Mouse (Mus musculus): Measurements from ENCODE around the gene Tldc2.

The Tldc2 gene

DNA sequence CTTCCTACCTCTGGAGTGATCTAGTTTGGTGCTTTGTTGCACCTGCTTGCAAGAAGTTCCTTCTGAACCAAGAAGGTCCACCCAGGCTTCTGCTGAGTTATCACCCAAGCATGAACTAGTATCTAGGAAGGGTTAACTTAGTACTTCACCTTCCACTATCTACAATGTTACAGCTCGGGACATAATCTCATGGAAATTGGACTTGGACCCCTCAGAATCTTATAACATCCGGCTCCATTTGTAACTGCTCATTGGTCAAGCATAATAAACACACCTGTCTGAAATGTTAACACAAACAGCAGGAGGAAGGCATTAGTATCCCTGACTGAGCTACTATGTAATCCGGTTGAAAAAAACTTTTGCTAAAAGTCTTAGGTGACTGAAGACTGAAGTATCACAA, 40.5 kb downstream of the Tldc2 start:
- in situ Hi-C loops (cut with MboI), result no loop called here

DNA sequence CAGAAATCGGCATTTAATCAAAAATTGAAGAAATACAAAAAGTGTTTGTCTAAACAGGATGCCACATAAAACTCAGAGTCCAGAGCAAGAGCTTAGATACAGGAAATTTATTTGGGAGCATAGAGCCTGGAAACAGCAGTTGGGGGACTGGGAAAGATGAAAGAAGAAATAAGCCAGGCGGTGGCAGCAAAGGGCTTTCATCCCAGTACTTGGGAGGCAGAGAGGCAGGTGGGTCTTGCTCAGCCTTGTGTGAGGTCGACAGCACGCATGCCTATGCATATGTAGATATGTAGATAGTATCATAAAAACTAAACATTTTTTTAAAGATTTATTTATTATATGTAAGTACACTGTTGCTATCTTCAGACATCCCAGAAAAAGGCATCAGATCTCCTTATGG, 41.2 kb downstream of the Tldc2 start:
- in situ Hi-C loops (cut with MboI), result no loop called here

DNA sequence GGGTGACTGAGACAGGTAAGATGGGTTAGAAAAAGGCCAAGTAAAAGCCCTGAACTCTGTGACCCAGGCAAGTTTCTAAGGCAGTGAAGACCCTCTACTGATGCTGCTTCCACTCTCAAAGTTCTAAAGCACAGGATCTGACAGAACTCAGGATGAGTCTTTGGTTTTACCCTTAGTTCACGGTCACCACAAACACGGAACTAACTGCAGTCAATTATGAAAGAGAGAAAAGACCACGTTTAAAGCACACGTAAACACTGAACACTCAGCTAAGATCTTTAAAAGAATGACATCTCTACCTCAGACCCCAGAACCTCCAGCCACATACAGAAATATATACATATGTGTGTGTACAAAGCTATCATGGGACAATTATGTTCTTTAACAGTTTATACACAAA, 42.2 kb downstream of the Tldc2 start:
- in situ Hi-C loops (cut with MboI), result no loop called here

DNA sequence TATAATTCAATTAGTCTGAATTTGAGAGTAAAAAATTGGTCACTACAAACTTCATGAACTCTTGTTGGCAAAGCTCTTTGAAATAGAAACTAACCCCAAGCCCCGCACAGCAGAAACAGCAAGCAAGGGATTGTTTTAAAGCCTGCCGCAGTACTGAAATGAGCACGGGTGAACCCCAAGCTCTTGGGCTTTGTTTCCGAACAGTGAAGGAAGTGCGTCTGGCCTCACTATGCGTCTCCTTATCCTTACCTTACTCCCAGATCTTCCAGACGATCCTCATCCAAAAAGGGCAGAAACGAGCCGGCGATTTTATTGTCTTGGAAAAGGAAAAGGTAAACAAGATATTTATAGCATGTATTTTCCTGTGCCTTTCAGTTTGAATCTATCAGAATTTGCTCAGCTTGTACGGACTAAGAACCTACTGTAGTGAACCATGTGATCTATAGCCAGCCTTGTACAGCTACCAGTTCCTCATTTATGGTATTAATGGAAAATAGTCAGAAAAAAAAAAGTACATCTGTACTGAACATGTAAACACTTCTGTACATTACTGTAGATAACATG, 42.8 kb downstream of the Tldc2 start:
- in situ Hi-C loops (cut with MboI), result no loop called here

DNA sequence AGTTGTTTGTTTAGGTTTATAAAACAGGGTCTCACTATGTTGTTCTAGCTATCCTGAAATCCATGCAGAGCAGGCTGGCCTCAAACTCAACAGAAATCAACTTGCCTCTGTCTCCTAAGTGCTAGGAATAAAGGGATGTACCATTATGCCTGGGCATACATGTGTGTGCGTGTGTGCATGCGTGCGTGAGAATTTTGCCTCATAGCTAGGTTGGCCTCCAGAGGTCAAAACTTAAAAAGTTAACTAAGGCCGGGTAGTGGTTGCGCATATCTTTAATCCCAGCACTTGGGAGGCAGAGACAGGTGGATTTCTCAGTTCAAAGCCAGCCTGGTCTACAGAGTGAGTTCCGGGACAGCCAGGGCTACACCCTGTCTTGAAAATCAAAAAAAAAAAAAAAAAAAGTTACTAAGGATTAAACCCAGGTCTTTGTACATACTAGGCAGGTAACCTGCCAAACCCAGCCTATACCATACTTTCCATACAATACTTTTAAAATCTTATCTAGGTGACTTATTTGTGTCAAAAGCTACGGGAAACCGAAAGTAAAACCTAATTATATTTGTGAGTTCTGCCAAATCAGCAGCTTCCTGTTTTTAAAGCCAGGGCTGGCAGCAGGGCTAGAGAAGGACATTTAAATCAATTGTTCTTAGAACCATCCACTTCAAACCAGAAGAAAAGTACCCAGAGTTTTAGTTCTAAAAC, 44.1 kb downstream of the Tldc2 start:
- in situ Hi-C loops (cut with MboI), result no loop called here

DNA sequence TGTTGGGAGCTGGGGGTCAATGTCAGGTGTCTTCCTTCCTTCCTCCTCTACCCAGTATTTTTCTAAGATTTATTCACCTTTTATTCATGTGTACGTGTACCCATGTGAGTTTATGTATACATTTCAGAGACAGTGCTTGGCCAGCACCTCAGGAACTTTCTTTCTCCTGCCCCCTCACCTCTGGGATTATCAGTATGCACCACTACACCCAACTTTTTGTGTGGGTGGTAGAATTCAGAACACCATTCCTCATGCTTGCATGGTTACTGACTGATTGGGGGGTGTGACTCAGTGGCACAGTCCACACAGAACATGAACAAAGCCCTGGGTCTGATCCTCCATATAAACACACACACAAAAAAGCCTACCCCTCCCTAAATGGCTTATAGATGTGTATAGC, 45.2 kb downstream of the Tldc2 start:
- in situ Hi-C loops (cut with MboI), result no loop called here

DNA sequence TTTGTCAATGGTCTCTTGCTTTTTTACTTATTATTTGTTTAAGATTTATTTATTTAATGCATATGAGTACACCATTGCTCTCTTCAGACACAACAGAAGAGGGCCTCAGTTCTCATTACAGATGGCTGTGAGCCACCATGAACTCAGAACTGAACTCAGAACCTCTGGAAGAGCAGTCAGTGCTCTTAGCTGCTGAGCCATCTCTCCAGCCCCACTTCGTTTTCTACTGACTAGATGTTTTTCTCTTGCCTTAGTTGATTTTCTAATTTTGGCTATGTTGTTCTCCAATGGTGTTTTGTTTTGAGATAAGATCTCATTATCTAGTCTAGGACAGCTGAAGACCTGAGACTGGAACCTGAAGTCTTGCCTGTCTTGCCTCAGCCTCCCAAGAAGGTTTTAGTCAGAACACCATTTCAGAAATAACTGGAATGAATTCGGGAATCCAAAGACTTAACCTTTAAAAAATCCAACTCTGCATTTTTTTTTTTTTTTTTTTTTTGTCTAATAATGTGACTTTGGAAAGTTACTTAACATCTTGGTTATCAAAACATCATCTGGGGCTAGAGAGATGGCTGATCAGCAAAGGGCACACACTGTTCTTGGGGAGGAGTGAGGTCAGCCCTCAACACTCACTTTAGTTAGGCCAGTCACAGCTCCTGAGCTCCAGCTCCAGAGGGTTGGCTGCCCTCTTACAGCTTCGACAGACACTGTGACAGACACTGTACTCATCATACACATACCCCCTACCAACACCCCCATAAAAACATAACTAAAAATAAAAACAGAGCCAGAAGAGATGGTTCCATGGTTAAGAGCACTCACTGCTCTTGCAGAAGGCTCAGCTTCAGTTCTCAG, 46.1 kb downstream of the Tldc2 start:
- in situ Hi-C loops (cut with MboI), result no loop called here

DNA sequence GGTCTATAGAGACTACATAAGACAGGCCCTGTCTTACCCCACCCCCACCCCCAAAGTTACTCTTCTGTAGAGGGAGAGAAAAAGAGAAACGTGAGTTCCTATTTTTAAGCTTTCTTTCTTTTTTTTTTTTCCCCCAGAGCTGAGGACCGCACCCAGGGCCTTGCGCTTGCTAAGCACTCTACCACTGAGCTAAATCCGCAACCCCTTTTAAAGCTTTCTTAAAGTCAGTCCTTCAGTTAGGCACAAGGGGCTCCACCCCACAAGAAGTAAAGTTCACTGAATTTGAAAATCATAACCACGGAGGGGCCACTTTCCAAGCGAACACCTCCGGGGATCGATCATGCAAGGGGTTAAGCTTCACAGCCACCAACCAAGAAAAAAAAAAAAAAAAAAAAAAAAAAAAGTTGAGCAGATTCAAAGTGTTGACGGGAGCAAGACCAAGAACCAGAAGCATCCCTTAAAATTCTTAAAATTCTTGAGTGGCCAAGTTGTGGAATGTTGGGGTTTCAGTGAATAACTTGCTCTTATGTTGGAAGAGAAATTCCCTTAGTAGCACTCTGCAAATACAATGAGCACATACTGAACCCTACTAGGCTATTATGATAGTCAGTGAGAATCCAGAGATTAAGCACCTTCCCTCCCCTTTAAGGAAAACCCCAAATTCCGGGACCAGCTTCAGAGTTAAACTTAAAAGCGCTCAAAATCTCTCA, 47.1 kb downstream of the Tldc2 start:
- in situ Hi-C loops (cut with MboI), result no loop called here

DNA sequence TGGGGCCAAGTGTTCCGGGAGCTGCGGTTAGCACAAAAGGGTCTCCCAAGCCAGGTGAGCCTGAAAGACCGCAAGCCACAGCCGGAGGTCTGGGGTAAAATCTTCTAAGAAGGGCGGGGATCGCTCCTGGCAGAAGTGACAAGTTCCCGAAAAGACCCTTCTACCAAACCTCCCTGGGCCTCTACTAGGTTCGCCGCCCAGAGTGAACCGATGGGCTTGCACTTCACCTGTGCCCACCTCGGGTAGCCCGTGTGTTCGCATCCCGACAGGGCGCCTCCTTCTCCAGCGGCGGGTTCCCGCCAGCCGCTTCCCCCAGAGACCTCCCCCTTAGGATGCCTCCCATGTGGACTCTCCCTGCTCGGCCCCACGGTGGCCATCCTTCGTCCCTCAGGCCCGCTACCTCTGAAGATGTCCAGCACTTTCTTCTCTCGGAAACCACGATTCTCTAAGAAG, 47.6 kb downstream of the Tldc2 start:
- in situ Hi-C loops (cut with MboI), result no loop called here

DNA sequence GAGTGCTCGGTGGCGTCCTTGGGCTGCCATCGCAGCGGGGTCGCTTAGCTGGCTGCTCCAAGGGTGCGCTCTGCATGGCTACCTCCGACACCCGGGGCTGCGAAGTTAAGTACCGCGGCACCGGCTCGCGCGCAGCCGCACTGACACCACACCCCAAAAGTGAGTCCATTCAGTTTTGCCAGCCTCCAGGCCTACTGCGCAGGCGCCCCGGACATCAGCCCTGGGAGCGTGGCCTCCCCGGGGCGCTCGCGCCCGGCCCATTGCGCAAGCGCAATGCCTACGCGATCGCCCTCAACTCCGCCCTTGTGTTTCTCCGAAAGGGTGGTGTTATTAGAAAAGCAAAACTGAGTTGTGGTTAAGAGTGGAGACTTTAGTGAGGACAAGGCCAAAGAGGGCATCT, 48.2 kb downstream of the Tldc2 start, which contains the start of gene Samhd1:
Gene Samhd1 (minus strand): TSS at position 252 of the 400 bp plus-strand sequence.
- in situ Hi-C loops (cut with MboI), result no loop called here

DNA sequence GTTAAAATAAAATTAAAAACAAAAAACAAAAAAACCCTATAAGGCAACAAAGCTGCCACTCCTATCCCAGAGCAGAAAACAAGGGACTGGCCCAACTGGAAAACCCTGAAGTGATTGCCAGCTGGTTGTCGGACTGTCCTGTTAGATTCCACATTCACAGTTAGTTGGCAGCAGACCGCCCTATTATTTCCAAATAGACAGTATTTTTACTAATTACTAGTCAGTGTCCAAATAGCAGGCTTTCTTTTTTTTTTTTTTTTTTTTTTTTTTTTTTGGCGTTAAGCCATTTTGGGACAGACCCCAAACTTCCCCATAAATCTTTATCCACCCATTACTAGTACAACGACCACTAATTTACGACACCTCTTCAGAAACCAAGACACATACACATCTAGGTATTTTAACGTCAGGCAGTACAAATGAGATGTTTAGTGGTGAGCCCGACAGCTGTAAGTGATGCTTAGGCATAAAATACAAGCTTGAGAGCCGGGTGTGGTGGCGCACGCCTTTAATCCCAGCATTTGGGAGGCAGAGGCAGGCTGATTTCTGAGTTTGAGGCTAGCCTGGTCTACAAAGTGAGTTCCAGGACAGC, 48.8 kb downstream of the Tldc2 start:
- in situ Hi-C loops (cut with MboI), result no loop called here

DNA sequence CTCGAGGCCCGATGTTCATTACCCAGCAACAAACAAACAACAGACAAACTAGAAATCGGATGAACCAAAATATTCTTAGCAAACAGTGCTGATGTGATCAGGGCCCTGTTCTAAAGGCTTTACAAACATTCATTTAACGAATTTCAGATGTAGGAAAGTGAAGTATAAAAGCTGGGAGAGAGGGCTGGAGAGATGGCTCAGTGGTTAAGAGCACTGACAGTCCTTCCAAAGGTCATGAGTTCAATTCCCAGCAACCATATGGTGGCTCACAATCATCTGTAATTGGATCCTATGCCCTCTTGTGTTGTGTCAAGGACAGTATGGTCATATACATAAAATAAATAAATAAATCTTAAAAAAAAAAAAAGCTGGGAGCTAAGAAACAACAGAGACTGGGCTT, 49.3 kb downstream of the Tldc2 start:
- in situ Hi-C loops (cut with MboI), result no loop called here

DNA sequence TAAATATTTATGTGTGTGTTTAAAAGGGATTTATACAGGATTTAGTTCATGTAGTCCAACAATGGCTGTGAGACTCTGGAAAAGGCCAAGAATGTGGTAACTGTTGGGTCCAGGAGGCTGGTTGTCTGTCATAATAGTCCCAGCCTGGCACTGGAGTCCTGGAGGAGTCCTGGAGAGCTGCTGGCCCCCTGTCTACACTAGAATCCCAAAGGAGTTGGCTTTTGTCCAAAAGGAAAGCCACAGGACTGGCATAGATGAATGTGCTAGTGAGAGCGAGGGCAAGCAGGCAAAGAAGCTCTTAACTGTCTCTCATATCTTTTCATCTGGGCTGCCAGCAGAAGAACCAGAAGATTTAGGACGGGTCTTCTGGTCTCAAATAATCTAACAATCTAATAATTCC, 49.8 kb downstream of the Tldc2 start:
- in situ Hi-C loops (cut with MboI), result no loop called here

DNA sequence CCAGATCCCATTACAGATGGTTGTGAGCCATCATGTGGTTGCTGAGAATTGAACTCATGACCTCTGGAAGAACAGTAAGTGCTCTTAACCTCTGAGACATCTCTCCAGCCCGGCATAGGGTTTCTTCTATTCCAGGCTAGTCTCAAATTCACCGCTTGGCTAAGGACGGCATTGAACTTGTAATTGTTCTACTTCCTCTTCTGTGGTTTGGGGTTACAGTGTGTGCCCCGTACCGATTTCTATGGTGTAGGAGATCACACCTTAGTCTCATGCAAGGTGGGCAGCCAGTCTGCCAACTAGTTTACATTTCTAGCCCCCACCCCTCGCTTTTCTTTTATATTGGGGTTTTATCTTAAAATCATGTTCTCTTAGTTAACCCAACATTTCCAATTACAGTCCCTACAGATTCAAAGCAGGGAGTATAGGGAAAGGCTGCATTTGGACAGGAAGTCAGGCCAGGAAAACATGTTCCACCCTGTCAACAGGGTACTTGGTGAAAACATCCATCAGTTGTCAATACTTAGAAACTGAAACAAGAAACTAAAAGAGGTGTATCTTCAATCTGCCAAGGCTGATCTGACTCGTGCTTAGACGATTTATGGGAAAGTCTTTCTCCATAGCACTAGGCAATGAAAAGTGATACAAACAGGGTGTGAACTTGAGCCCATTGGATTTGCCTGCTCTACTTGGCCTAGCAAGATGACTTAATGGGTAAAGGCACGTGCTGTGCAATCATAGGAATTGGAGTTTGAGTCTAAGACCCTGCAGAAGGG, 51.3 kb downstream of the Tldc2 start:
- in situ Hi-C loops (cut with MboI), result no loop called here

DNA sequence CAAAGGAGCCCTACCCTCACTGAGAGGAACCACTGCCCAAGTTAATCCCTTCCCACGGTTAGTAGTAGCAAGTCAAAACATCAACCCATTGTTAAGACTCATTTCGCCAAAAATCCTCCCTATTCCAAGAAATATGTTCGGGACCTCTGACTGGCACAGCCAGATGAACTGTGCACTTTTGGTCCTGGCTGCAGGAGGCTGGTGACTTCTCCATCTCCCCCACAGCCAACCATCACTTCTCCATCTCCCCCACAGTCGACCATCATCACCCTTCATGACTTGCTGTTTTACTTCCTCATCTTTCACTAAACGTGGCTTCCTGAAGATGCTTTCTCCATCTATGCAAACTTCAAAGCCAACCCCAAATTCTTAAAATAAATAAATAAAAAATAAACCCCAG, 52.0 kb downstream of the Tldc2 start:
- in situ Hi-C loops (cut with MboI), result no loop called here

DNA sequence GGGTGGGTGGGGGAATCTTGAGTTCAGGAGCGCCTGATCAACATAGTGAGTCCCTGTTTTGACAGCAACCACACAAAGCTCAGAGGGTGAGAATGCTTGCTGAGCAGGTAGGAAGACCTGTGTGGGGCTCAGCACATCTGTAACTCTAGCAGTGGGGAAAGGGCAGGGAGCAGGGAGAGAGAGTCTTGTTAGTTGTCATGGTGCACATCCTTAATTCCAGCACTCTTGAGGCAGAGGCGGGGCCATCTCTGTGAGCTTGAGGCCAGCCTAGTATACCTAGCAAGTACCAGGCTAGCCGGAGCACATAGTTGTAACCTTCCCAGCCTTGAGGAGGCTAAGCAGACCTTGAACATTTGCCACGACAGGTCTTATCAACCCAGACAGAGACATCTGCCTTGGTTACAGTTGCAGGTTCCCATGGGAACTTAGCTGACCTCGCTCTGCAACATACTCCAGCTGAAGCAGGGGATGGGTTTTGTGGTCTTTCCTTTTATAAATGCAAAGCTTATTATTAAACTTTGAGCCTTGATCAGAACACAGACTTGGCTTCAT, 52.5 kb downstream of the Tldc2 start:
- in situ Hi-C loops (cut with MboI), result no loop called here

DNA sequence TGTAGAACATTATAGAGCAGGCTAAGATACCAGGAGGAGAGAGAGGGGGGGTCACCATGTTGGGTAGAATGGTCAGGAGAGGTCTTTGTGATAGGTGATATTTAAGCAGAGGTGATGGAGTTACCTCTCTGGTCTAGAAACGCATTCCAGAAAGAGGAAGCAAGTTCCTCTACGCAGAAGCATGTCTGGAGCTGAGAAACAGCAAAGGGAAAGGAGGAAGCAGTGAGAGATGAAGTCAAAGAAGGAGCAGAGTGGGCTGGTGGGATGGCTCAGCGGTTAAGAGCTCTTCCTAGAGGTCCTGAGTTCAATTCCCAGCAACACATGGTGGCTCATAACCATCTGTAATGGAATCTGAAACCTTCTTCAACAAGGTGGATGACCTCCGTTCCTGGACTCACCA, 55.1 kb downstream of the Tldc2 start:
- in situ Hi-C loops (cut with MboI), result no loop called here

DNA sequence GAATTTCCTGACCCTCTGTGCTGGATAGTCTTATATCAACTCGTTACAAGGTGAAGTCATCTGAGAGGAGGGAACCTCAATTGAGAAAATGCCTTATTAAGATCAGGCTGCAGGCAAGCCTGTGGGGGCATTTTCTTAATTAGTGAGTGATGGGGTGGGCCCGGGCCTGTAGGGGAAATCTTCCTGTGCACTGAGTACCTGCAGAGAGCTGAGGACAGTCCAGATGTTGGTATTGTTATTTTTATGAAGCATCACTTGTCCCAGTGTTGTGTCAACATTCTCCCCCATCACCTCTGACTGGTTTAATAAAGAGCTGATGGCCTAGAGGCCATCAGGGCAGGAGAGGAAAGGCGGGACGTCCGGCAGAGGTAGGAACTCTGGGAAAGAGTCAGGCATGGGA, 57.3 kb downstream of the Tldc2 start:
- in situ Hi-C loops (cut with MboI), result no loop called here

DNA sequence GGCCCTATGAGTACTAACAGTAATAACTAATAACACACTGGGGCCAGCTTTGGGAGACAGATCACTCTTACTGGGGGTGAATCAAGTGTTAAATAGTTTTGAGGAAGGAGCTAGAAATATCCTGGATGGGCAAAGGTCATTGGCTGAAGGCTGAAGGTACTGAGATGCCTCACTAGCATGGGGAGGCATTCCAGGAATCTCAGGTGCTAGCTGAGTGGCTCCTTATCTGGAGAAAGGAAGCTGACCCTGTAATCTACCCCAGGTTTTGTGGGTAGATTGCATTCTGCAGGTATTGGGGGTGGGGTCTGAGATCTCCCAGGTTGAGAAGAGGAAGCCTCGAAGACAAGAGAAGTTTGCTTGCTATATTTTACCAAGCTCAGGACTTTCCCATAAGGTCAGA, 58.3 kb downstream of the Tldc2 start:
- in situ Hi-C loops (cut with MboI), result no loop called here
